8 mouse cellular contexts compared by ENCODE assay signal in the genomic region with DNA sequence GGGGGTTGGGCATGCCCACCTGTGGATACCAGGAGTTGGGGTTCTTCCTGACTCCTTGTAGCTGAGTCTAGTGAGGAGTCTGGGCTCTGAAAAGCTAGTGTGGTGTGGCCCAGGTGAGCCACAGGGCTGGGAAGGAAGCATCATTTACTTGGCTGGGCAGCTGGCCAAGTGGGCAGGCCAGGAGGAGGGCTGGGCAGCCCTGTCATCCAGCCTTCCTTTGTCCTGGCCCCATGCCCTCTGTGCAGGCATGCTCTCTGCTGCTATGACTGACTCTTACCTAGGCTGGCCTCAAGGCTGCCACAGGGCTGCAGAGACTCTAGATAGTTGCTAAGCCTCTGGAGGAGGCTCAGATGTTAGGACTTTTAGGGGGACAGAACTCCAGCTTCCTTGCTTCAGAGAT. TPM values are rescaled to one million over a fixed set of nuclear protein-coding genes. Genes with fewer than 3 reads are reported as not detected.
A peak's percentile ranks its signal among the peaks of the same experiment; 100 is the strongest.
DNase-seq lines count a peak whose midpoint lies in the region; ATAC-seq lines count a peak whose summit lies in the region.

No protein-coding gene starts in this region.

- H3K9ac ChIP-seq in liver, embryonic 11.5 days (ENCODE audit: low read depth, low read length), result no peak overlapping the region
- H3K9ac ChIP-seq in kidney, embryonic 15.5 days, result no peak overlapping the region

- H3K4me2 ChIP-seq in liver, embryonic 11.5 days, result no peak overlapping the region
- H3K4me2 ChIP-seq in kidney, embryonic 15.5 days, result no peak overlapping the region

- H3K27me3 ChIP-seq in liver, embryonic 11.5 days (replicated peaks; ENCODE audit: control insufficient read depth, insufficient read depth, low read length), result no peaks in the 10 kb centered on the region
- H3K27me3 ChIP-seq in kidney, embryonic 15.5 days, result no peaks in the 10 kb centered on the region

- peaks cover 67% of the 10 kb centered on the region for H3K4me1 ChIP-seq in liver, embryonic 11.5 days (replicated peaks; ENCODE audit: control insufficient read depth, insufficient read depth, low read length)
- peaks cover 66% of the 10 kb centered on the region for H3K4me1 ChIP-seq in kidney, embryonic 15.5 days

- no peaks in the 10 kb centered on the region for H3K9me3 ChIP-seq in liver, embryonic 11.5 days (ENCODE audit: control insufficient read depth, low read length)
- no peaks in the 10 kb centered on the region for H3K9me3 ChIP-seq in kidney, embryonic 15.5 days (replicated peaks)

- no peak overlapping the region; the same call in 1 of the 2 replicates for H3K27ac ChIP-seq in liver, embryonic 11.5 days (ENCODE audit: low read depth, low read length)
- H3K27ac ChIP-seq in kidney, embryonic 15.5 days, result peak overlapping the region; percentile 52

- no peak overlapping the region for H3K4me3 ChIP-seq in liver, embryonic 11.5 days (ENCODE audit: low read depth, low read length)
- H3K4me3 ChIP-seq in kidney, embryonic 15.5 days (replicated peaks), result no peak overlapping the region

- no peak for ATAC-seq in liver, embryonic 11.5 days (replicated peaks; ENCODE audit: low FRiP score)
- ATAC-seq in kidney, embryonic 15.5 days (replicated peaks; ENCODE audit: low FRiP score), result peak; percentile 63; the same call in 1 of the 2 replicates
- ATAC-seq in CD4-positive, CD25-positive, alpha-beta regulatory T cell, adult 4 months, result no peak

- peak; percentile 18 for DNase-seq in liver
- no peak for DNase-seq in liver, embryonic 11.5 days (ENCODE audit: low spot score)
- peak; percentile 70 for DNase-seq in gastrocnemius, postnatal 10 days
- DNase-seq in ovary, adult 18-20 months (ENCODE audit: low spot score), result peak; percentile 44
- DNase-seq in yolk sac, embryonic 10.5 days (ENCODE audit: low spot score), result no peak
- DNase-seq in layer of hippocampus, adult 11-12 months (ENCODE audit: low spot score), result no peak

- no peaks in the 10 kb centered on the region for H3K36me3 ChIP-seq in liver, embryonic 11.5 days (ENCODE audit: control insufficient read depth, insufficient read depth, low read length)
- H3K36me3 ChIP-seq in kidney, embryonic 15.5 days, result no peaks in the 10 kb centered on the region

RNA-seq across cellular contexts. Expression of a gene that starts 42.0 kb away (rescaled TPM):
- polyA plus RNA-seq in liver, embryonic 11.5 days (2014; fragmentation: Nextera tagmentation; extraction: Ambion mirVana), result 5.2 and 5.5 TPM in 2 replicates
- total RNA-seq in gastrocnemius, postnatal 10 days (2021), result 10 to 100 TPM; 58.8 to 61.3 TPM
- 9.6 and 10.4 TPM in 2 replicates for polyA plus RNA-seq in kidney, embryonic 15.5 days (2015; fragmentation: Nextera tagmentation; extraction: Ambion mirVana)
- polyA plus RNA-seq in CD4-positive, CD25-positive, alpha-beta regulatory T cell, adult 4 months (2017; shearing (Covaris generic)), result 1 to 10 TPM; 3.3 to 7.8 TPM

Comparison
In these comparisons a context has a peak if more than half of its experiments do, and no peak if none do; other contexts are left out.
1. DNase-seq: peak in liver (single experiment), gastrocnemius, postnatal 10 days (single experiment) and ovary, adult 18-20 months (single experiment); none in liver, embryonic 11.5 days (single experiment), yolk sac, embryonic 10.5 days (single experiment) and layer of hippocampus, adult 11-12 months (single experiment).